16 mouse cellular contexts compared by ENCODE assay signal in genomic region chr12:107921154-107921553, GRCm38 (mm10).
DNase-seq lines count a peak whose midpoint lies in the region; ATAC-seq and TF ChIP-seq lines count a peak whose summit lies in the region.
"Had no signal": no experiment of that assay in that cellular context is flagged by ENCODE, and none has a peak within 500 bp of the region (broad histone marks: within the 10 kb centered on the region; RNA-seq: fewer than 3 reads in every experiment).

No protein-coding gene starts in this region.

- no peak for TF ChIP-seq CTCF in thymus, adult 2 months (IDR thresholded peaks at IDR 0.05; ENCODE audit: borderline replicate concordance, control insufficient read depth, extremely low read depth, insufficient read depth, low read length, poor library complexity)

- 63% methylated on average over 6 of the region's 6 CpGs for WGBS in hindbrain, embryonic 13.5 days
- 62% methylated on average over 6 of the region's 6 CpGs for WGBS in hindbrain, embryonic 16.5 days
- WGBS in thymus, adult 2 months, result 26% methylated on average over 6 of the region's 6 CpGs
- 51% methylated on average over 6 of the region's 6 CpGs for WGBS in forebrain, embryonic 16.5 days

- ATAC-seq in hindbrain, embryonic 13.5 days (ENCODE audit: low FRiP score), result no peak
- ATAC-seq in hindbrain, embryonic 16.5 days, result no peak
- ATAC-seq in forebrain, embryonic 16.5 days, result no peak
- no peak for ATAC-seq in erythroid progenitor cell, adult 5-6 weeks (replicated peaks; ENCODE audit: low FRiP score, poor library complexity, severe bottlenecking)

- peak overlapping the region; percentile 18; the same call in 1 of the 2 replicates for H3K27ac ChIP-seq in hindbrain, embryonic 13.5 days
- no peak overlapping the region; the same call in 1 of the 2 replicates for H3K27ac ChIP-seq in hindbrain, embryonic 16.5 days (ENCODE audit: low read depth, low read length)
- peak overlapping the region; percentile 87 for H3K27ac ChIP-seq in thymus, adult 2 months (ENCODE audit: control insufficient read depth, insufficient read depth, low read length)
- H3K27ac ChIP-seq in forebrain, embryonic 16.5 days (ENCODE audit: low read length), result peak overlapping the region; percentile 62
- H3K27ac ChIP-seq: kidney, postnatal 0 days; limb, embryonic 12.5 days; macrophage had no signal

- H3K4me3 ChIP-seq in hindbrain, embryonic 13.5 days, result no peak overlapping the region
- no peak overlapping the region for H3K4me3 ChIP-seq in hindbrain, embryonic 16.5 days (ENCODE audit: low read length)
- H3K4me3 ChIP-seq in thymus, adult 2 months (ENCODE audit: control insufficient read depth, insufficient read depth, low read length), result no peak overlapping the region
- no peak overlapping the region for H3K4me3 ChIP-seq in forebrain, embryonic 16.5 days (replicated peaks; ENCODE audit: low read length)
- H3K4me3 ChIP-seq: erythroblast, embryonic 14.5 days; limb, embryonic 12.5 days had no signal

- H3K4me1 ChIP-seq in hindbrain, embryonic 13.5 days (replicated peaks), result peaks cover 46% of the 10 kb centered on the region
- H3K4me1 ChIP-seq in hindbrain, embryonic 16.5 days (ENCODE audit: control insufficient read depth, insufficient read depth, low read depth, low read length), result peaks cover 8% of the 10 kb centered on the region
- peaks cover 75% of the 10 kb centered on the region for H3K4me1 ChIP-seq in thymus, adult 2 months (replicated peaks; ENCODE audit: control insufficient read depth, insufficient read depth, low read length)
- H3K4me1 ChIP-seq in forebrain, embryonic 16.5 days (replicated peaks; ENCODE audit: control insufficient read depth, insufficient read depth, low read length), result peaks cover 58% of the 10 kb centered on the region

- H3K9ac ChIP-seq in hindbrain, embryonic 13.5 days, result peak overlapping the region; percentile 6; the same call in 1 of the 2 replicates
- H3K9ac ChIP-seq in hindbrain, embryonic 16.5 days (ENCODE audit: low read depth, low read length), result no peak overlapping the region
- 0 out of 2 replicates have a peak overlapping the region, but pooled peaks have one; percentile 8 for H3K9ac ChIP-seq in forebrain, embryonic 16.5 days (replicated peaks; ENCODE audit: low read depth, low read length)
- H3K9ac ChIP-seq: limb, embryonic 12.5 days had no signal

- H3K4me2 ChIP-seq in hindbrain, embryonic 13.5 days, result no peak overlapping the region
- no peak overlapping the region for H3K4me2 ChIP-seq in hindbrain, embryonic 16.5 days (ENCODE audit: low read length)
- H3K4me2 ChIP-seq in forebrain, embryonic 16.5 days (ENCODE audit: low read length), result no peak overlapping the region
- H3K4me2 ChIP-seq: limb, embryonic 12.5 days had no signal

- 0 out of 2 replicates have a peak, but pooled peaks cover 3% of the 10 kb centered on the region for H3K27me3 ChIP-seq in hindbrain, embryonic 13.5 days
- no peaks in the 10 kb centered on the region for H3K27me3 ChIP-seq in hindbrain, embryonic 16.5 days (replicated peaks; ENCODE audit: control insufficient read depth, insufficient read depth, low read length)
- H3K27me3 ChIP-seq in thymus, adult 2 months (ENCODE audit: control insufficient read depth, insufficient read depth, low read length), result no peaks in the 10 kb centered on the region
- H3K27me3 ChIP-seq in forebrain, embryonic 16.5 days (replicated peaks; ENCODE audit: control insufficient read depth, insufficient read depth, low read length), result no peaks in the 10 kb centered on the region
- H3K27me3 ChIP-seq: CH12.LX; limb, embryonic 12.5 days had no signal

- H3K36me3 ChIP-seq in hindbrain, embryonic 13.5 days, result peaks cover 14% of the 10 kb centered on the region
- peaks cover 7% of the 10 kb centered on the region for H3K36me3 ChIP-seq in hindbrain, embryonic 16.5 days (ENCODE audit: control insufficient read depth, insufficient read depth, low read length)
- peaks cover 27% of the 10 kb centered on the region for H3K36me3 ChIP-seq in thymus, adult 2 months (ENCODE audit: control insufficient read depth, insufficient read depth, low read length)
- peaks cover 11% of the 10 kb centered on the region for H3K36me3 ChIP-seq in forebrain, embryonic 16.5 days (ENCODE audit: control insufficient read depth, insufficient read depth)

- DNase-seq in thymus, adult 2 months, result peak; percentile 65
- no peak for DNase-seq in thymus, postnatal 4 days
- no peak for DNase-seq in right cerebral cortex, adult 2 months (ENCODE audit: low spot score in 2 of 2)
- no peak for DNase-seq in cerebellum, postnatal 25 days
- DNase-seq: adrenal gland, adult 2 months; cerebellum, adult 9-11 months; gastrocnemius, postnatal 36 days had no signal

- peaks cover 10% of the 10 kb centered on the region for H3K9me3 ChIP-seq in hindbrain, embryonic 13.5 days
- H3K9me3 ChIP-seq in hindbrain, embryonic 16.5 days (ENCODE audit: control insufficient read depth, low read length), result peaks cover 2% of the 10 kb centered on the region; the same call in 1 of the 2 replicates
- H3K9me3 ChIP-seq in forebrain, embryonic 16.5 days (ENCODE audit: control insufficient read depth, low read length), result peaks cover 5% of the 10 kb centered on the region

- TF ChIP-seq POLR2A in thymus, adult 2 months (IDR thresholded peaks at IDR 0.05; ENCODE audit: control insufficient read depth, extremely low read depth, insufficient read depth, low read length, poor library complexity), result no peak
